In genomic region chr14:122953331-122953730, GRCm38 (mm10) we compare ENCODE assay signal across 8 mouse cellular contexts. TPM values are rescaled to one million over a fixed set of nuclear protein-coding genes. Genes with fewer than 3 reads are reported as not detected.
DNase-seq lines count a peak whose midpoint lies in the region; TF ChIP-seq lines count a peak whose summit lies in the region.

No protein-coding gene starts in this region.

- H3K36me3 ChIP-seq in C2C12 (ENCODE audit: control insufficient read depth, insufficient read depth), result peaks cover 12% of the 10 kb centered on the region

- no peaks in the 10 kb centered on the region for H3K4me1 ChIP-seq in lung, adult 2 months (ENCODE audit: control insufficient read depth, insufficient read depth, low read length)

- no peak overlapping the region for H3K4me3 ChIP-seq in C2C12 (ENCODE audit: insufficient read depth, poor library complexity, severe bottlenecking)
- H3K4me3 ChIP-seq in lung, adult 2 months (replicated peaks; ENCODE audit: extremely low read depth, low read depth, low read length), result no peak overlapping the region

- WGBS in lung, adult 2 months, result 7% methylated on average over 1 of the region's 1 CpGs

- no peaks in the 10 kb centered on the region for H3K27me3 ChIP-seq in C2C12 (ENCODE audit: control insufficient read depth, insufficient read depth, insufficient read length)

- no peaks in the 10 kb centered on the region for H3K79me3 ChIP-seq in C2C12 (ENCODE audit: low read depth)

- intact Hi-C loops in heart, postnatal 10 days (cut with DNase I), result loop anchor here (1.0 to 5.0 kb wide), 3 partner anchors 287 to 399 kb away; no protein-coding TSS in a partner anchor

- peak; percentile 7 for DNase-seq in WW6 (ENCODE audit: low read depth, low spot score)
- peak; percentile 74 for DNase-seq in embryo, embryonic 11 days
- peak; percentile 60 to 63 for DNase-seq in heart, postnatal 10 days
- peak; percentile 69 to 84 for DNase-seq in kidney, postnatal 36 days
- peak; percentile 45 for DNase-seq in lung, adult 2 months
- DNase-seq in ovary, postnatal 10 days (ENCODE audit: low spot score), result peak; percentile 18
- peak; percentile 69 for DNase-seq in thymus, postnatal 4 days

- H3ac ChIP-seq in C2C12 (ENCODE audit: control insufficient read depth, insufficient read length, low read depth), result no peak overlapping the region

- no peak for TF ChIP-seq CTCF in C2C12 (IDR thresholded peaks at IDR 0.05; ENCODE audit: control insufficient read depth, insufficient read depth, insufficient read length)
- TF ChIP-seq CTCF in lung, adult 2 months (IDR thresholded peaks at IDR 0.05; ENCODE audit: insufficient read depth, low read length), result peak; percentile 64

- no peak for TF ChIP-seq POLR2A in lung, adult 2 months (IDR thresholded peaks at IDR 0.05; ENCODE audit: borderline replicate concordance, extremely low read depth, low read depth, low read length)

- H3K79me2 ChIP-seq in C2C12 (ENCODE audit: control insufficient read depth, insufficient read depth), result no peaks in the 10 kb centered on the region

TF ChIP-seq in C2C12, 6 proteins besides CTCF, POLR2A, EP300 and RAD21:
- TF ChIP-seq MYOG (IDR thresholded peaks at IDR 0.05; ENCODE audit: control insufficient read depth, extremely low read depth, insufficient read length), result no peak
- TF ChIP-seq MAX (IDR thresholded peaks at IDR 0.05), result peak; percentile 46
- no peak for TF ChIP-seq FOSL1 (IDR thresholded peaks at IDR 0.05; ENCODE audit: insufficient read depth, low read length, poor library complexity, severe bottlenecking)
- no peak for TF ChIP-seq MYOD1 (IDR thresholded peaks at IDR 0.05; ENCODE audit: control insufficient read depth, insufficient read length, low read depth)
- TF ChIP-seq USF1 (IDR thresholded peaks at IDR 0.05; ENCODE audit: low read depth), result peak; percentile 9
- no peak for TF ChIP-seq CEBPB (IDR thresholded peaks at IDR 0.05; ENCODE audit: low read depth)
TF ChIP-seq in C2C12: peak in this region for 2.

RNA-seq across cellular contexts. Expression of gene Tmtc4, which starts 30.5 kb away (rescaled TPM):
- polyA plus RNA-seq in C2C12 (2012; fragmentation: generic; extraction: Trizol), result 10.6 TPM
- 10 to 100 TPM; 14.3 to 22.4 TPM for total RNA-seq in heart, postnatal 10 days (2021)
- 5.4 and 5.8 TPM in 2 replicates for polyA plus RNA-seq in lung, adult 2 months (2012; rRNA removed)

RNA-seq across cellular contexts. Expression of gene Ggact, which starts 39.8 kb away (rescaled TPM):
- 18.1 TPM for polyA plus RNA-seq in C2C12 (2012; fragmentation: generic; extraction: Trizol)
- total RNA-seq in heart, postnatal 10 days (2021), result 10 to 100 TPM; 20.0 to 23.4 TPM
- 33.3 and 49.1 TPM in 2 replicates for polyA plus RNA-seq in lung, adult 2 months (2012; rRNA removed)

Comparison
In these comparisons a context has a peak if more than half of its experiments do, and no peak if none do; other contexts are left out.
1. DNase-seq: peak in every context shown above with its lines; median percentile 76 in kidney, postnatal 36 days; 74 in embryo, embryonic 11 days; 69 in thymus, postnatal 4 days; 62 in heart, postnatal 10 days; 45 in lung, adult 2 months; 18 in ovary, postnatal 10 days; 7 in WW6.